Mouse (Mus musculus) testis, adult 2 months (tissue): Measurements from ENCODE around the gene Pus3.

Source experiments
- CTCF ChIP-seq: fragments of 200-500 bp; IDR thresholded peaks from 2 replicates; pipeline ENCODE4 v1.5.1; 2012; ENCODE audit warnings: low read depth, mild to moderate bottlenecking, inconsistent platforms, low read length, moderate library complexity; ENCODE audit not compliant: control insufficient read depth, insufficient read depth, insufficient replicate concordance
- POLR2A ChIP-seq: fragments of 200-500 bp; IDR thresholded peaks from 2 replicates; pipeline ENCODE4 v1.6.1; 2012; ENCODE audit warnings: low read depth, mild to moderate bottlenecking, inconsistent platforms, low read length, moderate library complexity; ENCODE audit not compliant: control insufficient read depth

DNA sequence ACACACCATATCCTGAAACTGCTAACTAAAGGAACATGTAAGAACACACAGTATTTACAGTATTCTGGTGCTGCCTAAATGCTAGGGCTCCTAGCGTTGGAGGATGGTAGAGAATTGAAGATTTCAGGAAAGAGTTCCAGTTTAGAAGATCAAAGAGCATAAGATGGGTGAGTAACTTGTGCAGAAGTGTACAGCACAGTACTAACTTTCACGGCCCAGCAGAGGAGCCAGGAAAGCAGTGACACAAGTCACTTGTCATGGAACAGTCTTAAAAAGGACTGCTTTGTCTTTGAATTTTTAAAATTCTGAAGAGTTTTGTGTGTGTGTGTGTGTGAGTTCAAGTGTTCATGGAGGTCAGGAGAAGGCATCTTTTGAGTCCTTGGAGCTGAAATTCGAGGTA is 9.6 kb downstream of the Pus3 start:
- no peak for TF ChIP-seq POLR2A
- TF ChIP-seq CTCF, result no peak
